Mouse (Mus musculus): ENCODE measurements around the gene Klra17. TPM values are rescaled to one million over a fixed set of nuclear protein-coding genes. Genes with fewer than 3 reads are reported as not detected.
"Not testable (repeated sequence)": the region's sequence is repeated elsewhere in the genome, so short reads cannot be mapped to it uniquely, and the experiment has no call there.

Klra17 gene
- polyA plus RNA-seq (2016; fragmentation: Nextera tagmentation; extraction: Ambion mirVana) = not detected in 2 replicates

DNA sequence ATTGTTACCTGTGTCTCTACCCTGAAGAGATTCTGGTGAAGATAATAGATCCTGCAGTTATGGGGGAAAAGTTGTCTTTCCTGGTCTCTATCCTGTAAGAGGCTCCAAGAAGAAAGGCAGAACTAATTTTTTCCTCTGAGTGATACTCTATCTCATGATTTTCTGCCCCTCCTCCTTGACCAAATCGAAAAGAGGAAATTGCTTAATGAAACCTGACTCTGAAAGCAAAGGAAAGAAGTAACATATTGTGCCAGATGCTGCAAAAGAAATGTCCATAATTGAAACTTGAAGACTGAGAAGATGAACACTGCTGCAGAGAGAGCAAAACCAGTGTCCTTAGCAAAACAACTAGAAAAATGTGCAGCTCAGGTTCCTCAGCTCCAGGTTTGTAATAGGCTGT lies at the start of gene Klra17:
Klra17 (minus strand) TSS at position 124 of the 400 bp plus-strand sequence.
- Histone ChIP-seq H3K27ac (no peak within 1 kb of the TSS), H3K36me3 (no peaks in the 10 kb centered on the region), H3K4me1 (no peaks in the 10 kb centered on the region), H3K27me3 (replicated peaks) (no peaks in the 10 kb centered on the region), H3K4me3 (no peak within 1 kb of the TSS), H3K4me2 (no peak within 1 kb of the TSS), H3K9ac (no peak within 1 kb of the TSS), H3K9me3 (replicated peaks) (0 out of 2 replicates have a peak, but pooled peaks cover 4% of the 10 kb centered on the region)
- 15% methylated on average over 1 of the region's 1 CpGs for WGBS (ENCODE audit: insufficient replicate concordance)
- no peak for ATAC-seq

DNA sequence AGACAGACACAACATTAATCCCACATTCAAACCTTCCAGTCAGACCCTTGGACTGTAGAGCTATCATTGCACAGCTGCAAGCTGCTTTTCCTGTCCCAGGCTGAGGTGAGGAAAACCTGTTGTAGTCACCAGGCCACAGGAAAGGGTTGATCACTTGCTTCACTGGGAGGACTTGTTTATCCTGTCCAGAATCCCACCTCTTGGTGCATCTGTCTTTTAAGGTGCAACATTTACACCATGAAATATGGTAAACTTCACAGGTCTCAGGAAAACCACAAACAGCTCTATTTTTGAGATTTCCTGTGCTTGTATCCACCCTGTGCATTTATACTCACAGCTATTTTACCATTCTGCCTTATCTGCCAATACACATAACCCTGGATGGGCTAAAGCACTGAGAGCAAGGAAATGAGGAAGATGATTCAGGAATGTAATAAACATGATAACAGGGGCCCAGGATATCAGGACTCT lies 41.0 kb upstream of the Klra17 start, which contains the start of gene Klra5:
Klra5 (minus strand) TSS at position 175 of the 471 bp plus-strand sequence.
- H3K27me3 ChIP-seq (replicated peaks); ATAC-seq; H3K4me3 ChIP-seq; H3K4me1 ChIP-seq; H3K27ac ChIP-seq; H3K36me3 ChIP-seq; H3K9ac ChIP-seq; H3K4me2 ChIP-seq: not testable (repeated sequence)
- H3K9me3 ChIP-seq (replicated peaks) = 0 out of 2 replicates have a peak, but pooled peaks cover 13% of the 10 kb centered on the region

DNA sequence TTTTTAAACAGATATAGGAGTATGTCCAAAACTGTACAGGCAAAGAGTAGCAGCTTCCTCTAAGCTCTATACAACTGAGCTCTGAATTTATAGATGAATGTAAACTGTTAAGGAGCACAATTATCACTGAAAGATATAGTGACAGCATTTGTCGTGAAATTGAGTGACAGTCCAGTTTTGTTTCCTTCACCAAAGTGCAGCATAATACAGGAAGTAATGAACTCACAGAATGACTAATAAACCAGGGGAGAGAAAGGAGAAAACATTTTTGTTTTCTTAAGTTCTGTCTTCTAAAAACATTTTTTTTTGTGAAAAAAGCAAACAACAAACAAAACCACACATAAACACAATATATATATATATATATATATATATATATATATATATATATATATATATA lies 40.5 kb upstream of the Klra17 start:
- Histone ChIP-seq H3K4me1 (no peaks in the 10 kb centered on the region), H3K27me3 (replicated peaks) (no peaks in the 10 kb centered on the region), H3K4me2 (no peak overlapping the region), H3K9ac (no peak overlapping the region), H3K27ac (no peak overlapping the region), H3K36me3 (no peaks in the 10 kb centered on the region), H3K9me3 (replicated peaks) (0 out of 2 replicates have a peak, but pooled peaks cover 13% of the 10 kb centered on the region), H3K4me3 (no peak overlapping the region)
- no peak for ATAC-seq
- 59% methylated on average over 1 of the region's 1 CpGs for WGBS (ENCODE audit: insufficient replicate concordance)

DNA sequence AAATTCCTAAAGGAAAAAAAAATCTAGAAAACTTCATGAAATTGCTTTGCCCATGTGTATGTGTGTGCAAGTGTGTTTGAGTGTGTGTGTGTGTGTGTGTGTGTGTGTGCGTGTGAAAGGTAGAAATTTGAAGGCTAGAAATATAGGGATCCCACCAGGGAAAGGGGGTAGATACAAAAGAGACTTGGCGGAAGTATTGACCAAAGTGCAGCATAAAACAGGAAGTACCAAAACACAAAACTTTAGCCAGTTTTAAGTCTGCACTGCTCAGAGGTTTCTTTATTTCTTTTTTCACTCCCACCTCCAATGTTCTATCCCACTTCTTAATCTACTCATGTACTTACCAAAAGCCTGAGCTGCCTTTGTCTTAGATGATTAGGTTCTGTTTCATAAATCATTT lies 6.1 kb upstream of the Klra17 start:
- no peak for ATAC-seq
- Histone ChIP-seq H3K9me3 (replicated peaks) (0 out of 2 replicates have a peak, but pooled peaks cover 4% of the 10 kb centered on the region), H3K9ac (no peak overlapping the region), H3K4me2 (no peak overlapping the region), H3K27me3 (replicated peaks) (no peaks in the 10 kb centered on the region), H3K27ac (no peak overlapping the region), H3K4me3 (no peak overlapping the region), H3K36me3 (no peaks in the 10 kb centered on the region), H3K4me1 (no peaks in the 10 kb centered on the region)
- 65% methylated on average over 2 of the region's 2 CpGs for WGBS (ENCODE audit: insufficient replicate concordance)

DNA sequence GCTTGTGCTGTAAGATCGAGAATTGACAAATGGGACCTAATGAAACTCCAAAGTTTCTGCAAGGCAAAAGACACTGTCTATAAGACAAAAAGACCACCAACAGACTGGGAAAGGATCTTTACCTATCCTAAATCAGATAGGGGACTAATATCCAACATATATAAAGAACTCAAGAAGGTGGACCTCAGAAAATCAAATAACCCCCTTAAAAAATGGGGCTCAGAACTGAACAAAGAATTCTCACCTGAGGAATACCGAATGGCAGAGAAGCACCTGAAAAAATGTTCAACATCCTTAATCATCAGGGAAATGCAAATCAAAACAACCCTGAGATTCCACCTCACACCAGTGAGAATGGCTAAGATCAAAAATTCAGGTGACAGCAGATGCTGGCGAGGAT lies 14.1 kb downstream of the Klra17 start, which contains the start of gene Gm17631:
Gm17631 (plus strand) TSS at position 301 of the 400 bp plus-strand sequence.
- not testable (repeated sequence) for ATAC-seq, H3K4me1 ChIP-seq

DNA sequence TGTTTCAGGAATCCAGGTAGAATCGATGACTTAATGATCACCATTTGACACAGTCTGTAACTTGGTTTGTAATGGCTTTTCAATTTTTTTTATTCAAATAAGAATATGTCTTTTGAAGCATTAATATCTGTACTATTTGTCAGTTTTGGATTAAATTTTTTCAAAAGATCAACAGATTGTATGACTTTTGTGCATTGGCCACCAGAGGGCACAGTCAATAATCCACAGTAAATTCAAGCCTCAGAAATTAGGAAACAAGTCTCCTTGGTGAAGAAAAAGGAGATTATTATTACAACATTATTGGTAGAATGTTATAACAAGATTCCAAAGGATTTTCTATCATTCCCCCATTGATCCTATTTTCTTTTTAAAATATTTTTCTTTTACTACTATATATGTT lies 50.9 kb downstream of the Klra17 start:
- Histone ChIP-seq H3K9me3 (replicated peaks) (no peaks in the 10 kb centered on the region), H3K27me3 (replicated peaks) (no peaks in the 10 kb centered on the region), H3K9ac (no peak overlapping the region), H3K4me1 (no peaks in the 10 kb centered on the region), H3K27ac (no peak overlapping the region), H3K4me2 (no peak overlapping the region), H3K36me3 (no peaks in the 10 kb centered on the region), H3K4me3 (no peak overlapping the region)
- WGBS (ENCODE audit: insufficient replicate concordance) = 49% methylated on average over 1 of the region's 1 CpGs
- ATAC-seq = no peak

More for the DNA sequence above, 14.1 kb downstream of the Klra17 start, which contains the start of gene Gm17631:
- H3K36me3 ChIP-seq; H3K27ac ChIP-seq; H3K9me3 ChIP-seq (replicated peaks); H3K4me2 ChIP-seq; H3K27me3 ChIP-seq (replicated peaks); H3K9ac ChIP-seq; H3K4me3 ChIP-seq: not testable (repeated sequence)
- whole genome bisulfite sequencing (ENCODE audit: insufficient replicate concordance) = no CpG with 5 or more reads among the region's 3 CpGs

DNA sequence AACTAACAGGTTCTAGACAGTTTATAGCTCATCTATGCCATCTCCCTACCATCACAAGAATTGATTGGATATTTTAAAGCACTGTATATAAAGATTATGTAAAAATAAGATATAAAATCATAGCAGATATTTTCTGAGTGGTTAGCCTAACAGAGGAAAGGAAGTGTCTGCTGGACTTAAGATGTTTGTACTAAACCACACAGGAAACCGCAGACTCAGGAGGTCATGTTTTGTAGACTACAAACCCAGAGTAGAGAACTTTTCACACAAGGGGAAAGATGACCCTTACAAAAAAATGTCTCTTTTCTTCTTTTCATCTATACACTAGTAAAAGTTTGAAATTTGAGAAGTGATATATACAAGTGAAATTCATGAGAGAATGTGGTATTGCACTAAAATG lies 52.5 kb downstream of the Klra17 start:
- H3K9ac ChIP-seq = no peak overlapping the region
- 50% methylated on average over 1 of the region's 1 CpGs for WGBS (ENCODE audit: insufficient replicate concordance)
- ATAC-seq = no peak
- H3K27ac ChIP-seq = no peak overlapping the region
- no peak overlapping the region for H3K4me3 ChIP-seq
- no peaks in the 10 kb centered on the region for H3K4me1 ChIP-seq
- H3K36me3 ChIP-seq = no peaks in the 10 kb centered on the region
- no peaks in the 10 kb centered on the region for H3K27me3 ChIP-seq (replicated peaks)
- H3K9me3 ChIP-seq (replicated peaks) = no peaks in the 10 kb centered on the region
- H3K4me2 ChIP-seq = no peak overlapping the region

DNA sequence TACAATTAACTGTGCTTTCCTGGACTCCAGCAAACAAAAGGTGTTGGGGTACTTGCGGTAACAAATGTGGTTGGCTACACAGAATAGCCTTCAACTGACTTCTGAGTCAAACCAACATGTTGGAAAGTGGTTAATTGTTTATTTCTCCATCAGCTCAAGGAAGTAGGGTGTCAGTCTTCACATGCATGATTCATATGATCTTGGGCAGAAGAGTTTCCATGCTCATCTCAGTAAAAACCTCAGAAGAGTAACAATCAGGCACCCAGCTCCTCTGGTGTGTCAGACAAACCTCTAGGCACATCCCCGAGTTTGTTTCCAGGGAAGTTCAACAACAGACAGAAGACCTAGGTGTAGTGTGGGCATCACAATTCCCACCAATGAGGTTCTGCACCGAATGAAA lies 58.7 kb downstream of the Klra17 start:
- no peak overlapping the region for H3K27ac ChIP-seq
- no peaks in the 10 kb centered on the region for H3K9me3 ChIP-seq (replicated peaks)
- no peaks in the 10 kb centered on the region for H3K27me3 ChIP-seq (replicated peaks)
- no peak overlapping the region for H3K9ac ChIP-seq
- ATAC-seq = no peak
- no peak overlapping the region for H3K4me3 ChIP-seq
- WGBS (ENCODE audit: insufficient replicate concordance) = 48% methylated on average over 3 of the region's 3 CpGs
- H3K36me3 ChIP-seq = no peaks in the 10 kb centered on the region
- no peaks in the 10 kb centered on the region for H3K4me1 ChIP-seq
- no peak overlapping the region for H3K4me2 ChIP-seq

DNA sequence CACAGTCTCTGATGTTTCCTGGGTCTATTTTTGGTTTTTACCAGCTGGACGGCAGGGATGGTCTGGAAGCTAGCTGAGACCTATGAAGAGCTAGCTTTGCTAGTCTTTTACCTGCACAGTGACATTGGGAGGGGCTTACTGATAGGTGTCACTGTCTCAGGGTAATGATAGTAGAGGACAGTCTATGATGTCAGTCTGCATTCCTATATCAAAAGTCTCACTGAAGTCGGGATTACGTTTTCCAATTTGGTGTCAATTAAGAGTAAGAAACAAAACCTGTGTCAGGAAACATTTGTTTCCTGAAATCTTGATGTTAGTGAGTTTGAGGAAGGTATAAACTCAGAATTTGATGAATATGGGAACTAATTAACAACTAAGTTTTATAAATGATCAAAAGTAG lies 92.3 kb downstream of the Klra17 start, which contains the start of gene Gm156:
Gm156 (minus strand) TSS at position 101 of the 400 bp plus-strand sequence.
- H3K27ac ChIP-seq; H3K27me3 ChIP-seq (replicated peaks); H3K36me3 ChIP-seq; H3K4me1 ChIP-seq; H3K9me3 ChIP-seq (replicated peaks); H3K4me3 ChIP-seq; ATAC-seq; H3K9ac ChIP-seq; H3K4me2 ChIP-seq: not testable (repeated sequence)
- 67% methylated on average over 3 of the region's 3 CpGs for WGBS (ENCODE audit: insufficient replicate concordance)

Other genes with a start within 250 kb of the Klra17 start
- gene Klrc3, start 233.3 kb downstream of the Klra17 start, polyA plus RNA-seq (2016; fragmentation: Nextera tagmentation; extraction: Ambion mirVana) = not detected in 2 replicates
- not detected in 2 replicates for gene Klrc2, start 216.0 kb downstream of the Klra17 start, polyA plus RNA-seq (2016; fragmentation: Nextera tagmentation; extraction: Ambion mirVana)
- not detected in 2 replicates for gene Klrc1, start 197.7 kb downstream of the Klra17 start, polyA plus RNA-seq (2016; fragmentation: Nextera tagmentation; extraction: Ambion mirVana)
- gene Klri1, start 159.5 kb downstream of the Klra17 start, polyA plus RNA-seq (2016; fragmentation: Nextera tagmentation; extraction: Ambion mirVana) = not detected in 2 replicates
- 0.04 TPM in 1 of 2 replicates, not detected in the other for gene Klri2, start 136.2 kb downstream of the Klra17 start, polyA plus RNA-seq (2016; fragmentation: Nextera tagmentation; extraction: Ambion mirVana)
- not detected in 2 replicates for gene Gm156, start 92.4 kb downstream of the Klra17 start, polyA plus RNA-seq (2016; fragmentation: Nextera tagmentation; extraction: Ambion mirVana)
- not detected in 2 replicates for gene Gm17631, start 14.0 kb downstream of the Klra17 start, polyA plus RNA-seq (2016; fragmentation: Nextera tagmentation; extraction: Ambion mirVana)
- gene Klra5, start 41.0 kb upstream of the Klra17 start, polyA plus RNA-seq (2016; fragmentation: Nextera tagmentation; extraction: Ambion mirVana) = not detected in 2 replicates
- not detected in 2 replicates for gene Klra6, start 150.3 kb upstream of the Klra17 start, polyA plus RNA-seq (2016; fragmentation: Nextera tagmentation; extraction: Ambion mirVana)
- not detected in 2 replicates for gene Klra4, start 190.6 kb upstream of the Klra17 start, polyA plus RNA-seq (2016; fragmentation: Nextera tagmentation; extraction: Ambion mirVana)

Measured in liver, embryonic 12.5 days (tissue).